Mouse (Mus musculus): Measurements from ENCODE around the gene Nxf1.
"Not testable (repeated sequence)": the region's sequence is repeated elsewhere in the genome, so short reads cannot be mapped to it uniquely, and the experiment has no call there.

Gene Nxf1

GRCm38 (mm10) chr19:8756635-8757387, at the start of gene Nxf1:
TSS of gene Nxf1 (plus strand) at chr19:8757073.
- DNase-seq (ENCODE audit: low spot score): peak; percentile 70

- DNase-seq (ENCODE audit: low spot score): no peak
Measured at GRCm38 (mm10) chr19:8708954-8709353, 47.9 kb upstream of the Nxf1 start.

GRCm38 (mm10) chr19:8710057-8710456, 46.8 kb upstream of the Nxf1 start:
- no peak for DNase-seq (ENCODE audit: low spot score)

- no peak for DNase-seq (ENCODE audit: low spot score)
Measured at GRCm38 (mm10) chr19:8711506-8711905, 45.4 kb upstream of the Nxf1 start.

- DNase-seq (ENCODE audit: low spot score): no peak
Measured at GRCm38 (mm10) chr19:8711949-8712869, 44.7 kb upstream of the Nxf1 start.

- peak; percentile 47 for DNase-seq (ENCODE audit: low spot score)
Measured at GRCm38 (mm10) chr19:8712870-8713305, 44.0 kb upstream of the Nxf1 start.

GRCm38 (mm10) chr19:8713306-8713996, 43.4 kb upstream of the Nxf1 start:
- DNase-seq (ENCODE audit: low spot score): peak; percentile 83

- no peak for DNase-seq (ENCODE audit: low spot score)
Measured at GRCm38 (mm10) chr19:8713997-8714652, 42.7 kb upstream of the Nxf1 start.

GRCm38 (mm10) chr19:8714653-8715481, 42.0 kb upstream of the Nxf1 start:
- no peak for DNase-seq (ENCODE audit: low spot score)

- no peak for DNase-seq (ENCODE audit: low spot score)
Measured at GRCm38 (mm10) chr19:8715868-8716766, 40.8 kb upstream of the Nxf1 start.

- DNase-seq (ENCODE audit: low spot score): no peak
Measured at GRCm38 (mm10) chr19:8716767-8717475, 40.0 kb upstream of the Nxf1 start.

- no peak for DNase-seq (ENCODE audit: low spot score)
Measured at GRCm38 (mm10) chr19:8718357-8718756, 38.5 kb upstream of the Nxf1 start.

GRCm38 (mm10) chr19:8719037-8719436, 37.8 kb upstream of the Nxf1 start:
- not testable (repeated sequence) for DNase-seq (ENCODE audit: low spot score)

- DNase-seq (ENCODE audit: low spot score): no peak
Measured at GRCm38 (mm10) chr19:8721378-8721777, 35.5 kb upstream of the Nxf1 start.

- no peak for DNase-seq (ENCODE audit: low spot score)
Measured at GRCm38 (mm10) chr19:8722021-8722420, 34.9 kb upstream of the Nxf1 start.

- DNase-seq (ENCODE audit: low spot score): no peak
Measured at GRCm38 (mm10) chr19:8722559-8722906, 34.3 kb upstream of the Nxf1 start.

- DNase-seq (ENCODE audit: low spot score): peak; percentile 84
Measured at GRCm38 (mm10) chr19:8722907-8723573, 33.8 kb upstream of the Nxf1 start, which contains the start of gene Slc3a2. TSS of gene Slc3a2 (minus strand) at chr19:8723369.

- DNase-seq (ENCODE audit: low spot score): no peak
Measured at GRCm38 (mm10) chr19:8723574-8724346, 33.1 kb upstream of the Nxf1 start.

All from urinary bladder, postnatal 10 days (tissue).